Mouse (Mus musculus) right cerebral cortex, postnatal 36 days (tissue): ENCODE measurements around the gene Cop1.
"Not testable (repeated sequence)": the region's sequence is repeated elsewhere in the genome, so short reads cannot be mapped to it uniquely, and the experiment has no call there.

Source experiments
- DNase-seq, 2 experiments: peaks; one replicate each; pipeline ENCODE4 v3.0.0; 2022; ENCODE audit warnings: low spot score in 2 of 2, mixed read lengths in 1 of 2

Cop1 gene

DNA sequence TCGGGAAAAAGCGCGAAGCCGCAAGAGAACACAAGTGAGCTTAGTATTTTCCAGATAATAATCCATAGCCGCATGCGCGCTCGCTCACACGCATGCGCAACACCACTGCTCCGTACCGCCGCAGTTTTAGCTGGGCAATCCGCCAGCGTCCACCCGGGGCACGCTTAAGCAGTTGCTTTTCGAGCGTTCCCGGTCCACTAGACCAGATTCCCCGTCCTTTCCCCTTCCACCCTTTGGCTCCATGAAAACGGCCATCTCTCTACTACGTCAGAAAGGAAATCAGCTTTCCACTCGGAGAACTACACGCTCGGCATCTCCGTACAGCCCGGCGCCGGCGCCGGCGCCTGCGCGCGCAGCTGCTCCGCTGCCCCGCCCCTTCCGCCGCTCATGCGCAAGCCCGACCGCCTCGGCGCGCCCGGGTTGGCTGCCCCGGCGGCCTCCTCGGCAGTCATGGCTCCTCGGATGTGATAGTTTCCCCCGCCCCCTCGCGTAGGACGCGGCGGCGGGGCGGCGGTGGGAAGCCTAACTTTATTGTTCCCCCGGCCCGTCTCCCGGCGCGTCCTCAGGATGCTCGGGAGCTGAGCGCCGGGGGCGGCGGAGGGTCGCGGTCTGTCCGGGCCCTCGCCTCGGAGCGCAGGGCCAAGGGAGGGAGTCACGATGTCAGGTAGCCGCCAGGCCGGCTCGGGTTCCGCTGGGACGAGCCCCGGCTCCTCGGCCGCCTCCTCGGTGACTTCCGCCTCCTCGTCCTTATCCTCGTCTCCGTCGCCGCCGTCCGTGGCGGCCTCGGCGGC lies at the start of gene Cop1:
Gene Cop1 (plus strand): TSS at position 540 of the 791 bp plus-strand sequence.
- DNase-seq = peak; percentile 86 to 87

DNA sequence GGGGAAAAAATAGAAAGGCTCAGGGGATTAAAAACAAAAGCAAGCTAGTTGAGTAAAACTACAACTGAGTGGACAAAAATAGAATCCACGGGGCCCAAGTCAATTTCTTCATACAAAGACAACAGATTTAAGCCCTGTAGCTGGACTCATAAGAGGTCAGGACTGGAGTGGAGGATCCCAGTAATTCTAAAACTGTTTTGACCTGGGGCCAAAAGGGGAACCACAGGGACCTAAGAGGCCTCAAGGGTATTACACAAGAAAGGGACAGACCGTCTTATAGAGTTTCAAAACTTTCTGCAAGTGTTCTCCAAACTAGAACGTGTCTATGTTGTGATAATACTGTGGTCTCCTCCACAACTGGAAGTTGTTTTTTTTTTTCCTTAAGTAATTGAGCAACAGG lies 45.4 kb upstream of the Cop1 start:
- DNase-seq = no peak

DNA sequence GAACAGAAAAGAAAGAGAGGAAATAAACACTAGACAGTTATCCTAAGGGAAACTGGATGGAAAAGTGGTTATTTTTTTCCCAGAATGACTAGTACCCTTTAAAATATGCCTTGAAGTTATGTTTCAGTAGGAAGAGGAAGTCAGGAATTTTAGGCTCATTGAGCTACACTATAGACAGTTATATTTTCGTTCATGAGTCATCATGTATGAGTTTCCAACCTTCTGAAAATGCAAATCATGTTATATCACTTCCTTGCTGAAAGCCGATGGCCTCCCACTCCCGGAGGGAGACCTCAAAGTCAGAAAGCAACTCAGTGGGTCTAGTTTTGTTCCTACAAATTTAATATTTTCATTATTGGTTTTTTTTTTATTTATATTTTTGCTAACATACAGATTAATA lies 33.5 kb upstream of the Cop1 start:
- no peak for DNase-seq

DNA sequence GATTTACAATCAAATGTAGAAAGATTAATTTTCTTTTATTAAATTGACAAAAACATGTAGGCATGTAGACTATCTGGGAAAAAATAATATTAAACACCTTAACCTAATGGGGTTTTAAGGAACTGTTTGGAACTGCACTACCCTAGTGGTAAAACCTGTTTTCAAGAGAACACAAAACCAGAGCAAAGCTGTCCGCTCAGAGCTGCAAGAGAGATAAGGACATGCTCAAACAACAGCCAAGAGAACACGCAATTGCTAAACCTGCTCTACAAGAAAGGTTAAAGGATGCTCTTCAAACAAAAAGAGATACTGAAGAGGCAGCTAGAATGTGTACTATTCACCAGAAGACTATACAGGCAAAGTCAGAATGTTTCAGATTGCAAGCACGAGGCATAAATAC lies 32.5 kb upstream of the Cop1 start:
- no peak for DNase-seq

DNA sequence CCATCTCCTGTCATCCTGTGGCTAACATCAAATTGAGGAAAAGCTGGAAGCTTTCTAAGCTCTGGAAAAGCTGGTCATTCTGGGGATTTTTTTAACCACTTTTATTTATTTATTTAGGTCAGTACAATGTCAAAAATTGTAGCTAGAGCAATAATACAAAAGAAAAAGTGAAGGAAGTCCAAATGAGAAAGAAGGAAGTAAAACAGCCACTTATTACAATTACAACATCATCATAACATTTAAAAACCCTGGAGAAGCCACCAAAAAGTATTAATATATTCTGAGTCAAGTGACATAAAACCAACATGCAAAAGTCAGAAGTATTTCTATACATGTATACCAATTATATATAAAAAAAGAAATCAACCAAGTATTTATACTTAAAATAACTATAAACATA lies 30.9 kb upstream of the Cop1 start:
- DNase-seq = no peak

DNA sequence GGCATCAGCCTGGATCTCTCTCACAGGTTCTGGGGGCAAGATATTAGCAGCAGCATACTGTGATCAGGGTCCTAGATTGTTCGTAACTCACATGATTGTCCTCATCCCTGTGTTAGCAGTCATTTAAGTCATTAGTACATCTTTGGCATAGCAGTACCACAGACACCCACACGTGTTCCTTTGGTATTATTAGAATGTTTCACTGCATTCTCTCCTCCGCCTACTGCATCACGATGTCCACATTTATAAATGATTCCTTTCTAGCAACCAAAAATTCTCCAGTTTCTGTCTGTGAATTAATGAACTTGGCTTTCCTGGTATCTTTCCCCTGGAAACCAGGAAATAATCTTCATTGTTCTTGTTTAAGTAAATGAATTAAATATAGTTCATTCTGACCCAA lies 20.4 kb upstream of the Cop1 start:
- DNase-seq = peak in 1 of 2 experiments; percentile 70

DNA sequence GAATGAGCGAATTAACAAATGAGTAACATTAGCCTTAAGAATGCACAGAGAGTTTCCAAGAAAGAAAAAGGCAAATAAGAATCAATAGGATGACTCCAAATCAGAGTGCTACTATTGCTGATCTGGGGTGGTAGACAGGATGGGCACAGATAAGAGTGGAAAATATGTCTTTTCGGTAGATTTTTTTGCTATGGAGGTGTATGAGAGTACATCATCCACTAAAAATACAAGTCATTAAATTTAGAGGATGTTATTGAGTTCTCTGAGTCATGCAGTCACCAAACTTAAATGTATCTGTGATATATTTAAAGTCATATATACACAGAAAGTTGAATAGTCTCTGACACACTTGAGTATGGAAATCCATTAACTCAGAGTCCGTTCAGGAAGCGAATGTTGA lies 14.7 kb upstream of the Cop1 start:
- no peak for DNase-seq

DNA sequence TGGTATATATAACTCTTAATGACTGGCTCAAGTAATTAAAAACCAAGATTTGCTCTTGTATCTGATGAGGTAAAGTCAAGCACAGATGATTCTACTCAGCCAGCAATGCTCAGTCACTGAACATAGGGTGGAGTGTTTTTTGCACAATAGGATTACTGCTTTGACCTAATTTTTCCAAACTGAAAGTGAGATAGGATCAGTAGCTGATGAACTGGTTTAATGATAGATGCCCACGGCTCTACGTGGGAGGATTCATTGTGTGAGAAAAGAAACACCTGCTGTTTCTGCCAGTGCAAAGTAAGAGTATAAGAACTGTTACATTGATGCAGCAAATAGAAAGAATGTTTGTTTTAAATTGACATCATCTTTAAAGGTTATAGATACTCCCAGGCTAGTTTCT lies 10.1 kb upstream of the Cop1 start:
- DNase-seq = no peak

DNA sequence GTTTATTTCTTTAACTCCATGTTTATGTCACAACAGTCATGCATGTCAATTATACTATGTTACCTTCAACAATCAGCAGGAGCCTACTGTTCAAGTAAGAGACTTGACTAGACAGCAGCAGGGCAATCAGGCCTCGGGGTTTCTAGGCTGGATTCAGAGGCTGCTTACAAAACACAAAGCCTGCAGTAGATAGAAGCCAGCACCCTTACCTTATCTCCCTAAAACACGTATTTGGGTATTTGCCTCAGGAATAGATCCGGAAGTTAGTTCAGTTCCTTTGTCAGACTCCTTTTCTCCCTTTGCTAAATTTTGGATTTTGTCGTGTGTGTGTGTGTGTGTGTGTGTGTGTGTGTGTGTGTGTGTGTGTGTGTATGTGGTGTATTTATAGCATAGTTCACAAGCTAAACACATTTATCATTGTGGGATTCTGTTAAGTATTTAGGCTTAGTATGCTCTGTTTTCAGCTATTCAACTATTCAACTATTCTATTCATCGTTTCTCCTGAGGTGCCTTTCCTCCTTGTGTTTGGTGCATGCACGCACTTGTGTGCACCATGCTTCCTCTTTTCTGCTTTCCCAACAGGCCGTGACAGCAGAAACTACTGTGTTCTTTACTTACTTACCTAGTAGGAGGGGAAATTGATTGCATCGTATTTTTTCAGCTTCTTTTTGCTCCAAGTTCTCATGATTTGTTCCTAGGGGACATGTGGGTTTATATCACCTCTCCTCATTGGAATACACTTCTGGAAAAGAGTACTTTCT lies 6.9 kb upstream of the Cop1 start:
- DNase-seq = no peak

DNA sequence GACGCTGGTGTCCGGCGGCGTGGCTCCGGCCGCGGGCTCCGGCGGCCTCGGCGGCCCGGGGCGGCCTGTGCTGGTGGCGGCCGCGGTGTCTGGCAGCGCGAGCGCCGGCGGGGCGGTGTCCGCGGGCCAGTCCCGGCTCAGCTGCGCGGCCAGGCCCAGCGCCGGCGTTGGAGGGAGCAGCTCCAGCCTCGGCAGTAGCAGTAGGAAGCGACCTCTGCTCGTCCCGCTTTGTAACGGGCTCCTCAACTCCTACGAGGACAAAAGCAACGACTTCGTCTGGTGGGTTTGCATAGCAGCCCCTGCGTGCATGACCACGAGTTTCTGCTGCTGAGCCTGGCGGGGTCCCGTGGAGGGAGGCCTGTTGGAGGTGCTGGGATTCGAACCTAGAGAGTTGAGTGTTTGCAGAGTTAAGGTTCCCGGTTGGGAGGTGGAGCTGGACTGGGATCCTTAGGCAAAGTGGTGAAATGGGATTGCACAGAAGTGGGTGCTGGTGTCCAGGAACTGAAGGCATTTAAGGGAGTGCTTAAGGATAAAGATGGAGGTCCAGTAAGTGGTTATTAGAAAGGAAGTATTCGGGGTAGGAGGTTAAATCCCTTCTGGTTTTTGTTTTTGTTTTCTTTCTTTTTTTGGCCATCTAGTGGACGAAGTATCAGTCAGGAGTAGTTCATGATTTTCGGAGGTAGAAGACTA lies 597 bp downstream of the Cop1 start:
- not testable (repeated sequence) for DNase-seq

DNA sequence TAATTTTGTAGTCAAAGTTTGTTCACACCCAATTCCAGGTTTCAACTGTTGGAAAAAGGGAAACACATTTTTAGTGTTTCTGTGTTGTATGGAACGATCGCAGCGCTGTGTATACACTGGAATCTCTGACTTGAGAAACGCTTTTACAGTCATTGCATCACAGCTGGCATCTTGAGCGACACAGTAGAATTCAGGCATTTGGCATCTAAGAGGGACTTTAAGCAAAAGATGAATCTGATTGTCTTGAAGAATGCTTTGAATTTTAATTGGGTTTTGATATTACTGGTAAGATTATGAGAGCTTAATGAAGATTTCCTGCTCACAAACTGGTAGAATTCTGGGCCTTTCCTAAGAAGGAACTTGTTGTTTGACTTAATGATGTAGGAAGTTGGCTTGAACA lies 1.3 kb downstream of the Cop1 start:
- no peak for DNase-seq

DNA sequence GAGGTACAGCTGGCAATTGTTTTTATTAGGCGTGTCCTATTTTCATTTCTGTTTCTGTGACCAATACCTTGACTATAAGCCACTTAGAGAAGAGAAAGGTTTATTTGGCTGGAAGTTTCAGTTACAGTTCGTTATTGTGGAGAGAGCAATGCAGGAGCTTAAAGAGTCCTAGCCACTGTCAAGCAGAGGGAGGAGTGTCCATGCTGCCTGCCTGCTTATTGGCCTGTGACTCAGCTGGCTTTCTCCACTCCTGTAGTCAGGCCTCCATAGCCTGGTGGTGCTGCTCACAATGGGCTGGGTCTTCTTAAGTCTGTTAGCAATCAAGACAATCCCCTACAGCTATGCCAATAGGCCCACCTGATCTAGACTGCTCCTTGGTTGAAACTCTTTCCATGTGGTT lies 2.4 kb downstream of the Cop1 start:
- no peak for DNase-seq

DNA sequence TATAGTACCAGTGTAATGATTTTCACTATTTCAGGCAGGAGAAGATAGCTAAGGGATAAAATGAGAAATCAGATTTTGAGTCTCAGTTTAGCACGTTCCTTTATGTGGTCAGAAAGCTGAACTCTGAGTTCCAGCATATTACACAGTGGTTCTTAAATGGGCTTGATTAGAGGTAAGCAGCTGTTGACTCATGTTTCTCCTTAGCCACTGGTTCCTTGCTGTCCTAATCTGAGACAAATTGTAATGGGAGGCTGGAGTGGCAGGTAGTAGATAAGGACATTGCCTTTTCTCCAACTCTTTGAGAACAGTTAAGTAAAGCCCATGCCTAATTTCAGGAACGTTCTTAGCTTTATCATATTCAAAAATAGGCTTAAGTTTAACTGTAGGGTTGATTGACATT lies 3.6 kb downstream of the Cop1 start:
- no peak for DNase-seq

DNA sequence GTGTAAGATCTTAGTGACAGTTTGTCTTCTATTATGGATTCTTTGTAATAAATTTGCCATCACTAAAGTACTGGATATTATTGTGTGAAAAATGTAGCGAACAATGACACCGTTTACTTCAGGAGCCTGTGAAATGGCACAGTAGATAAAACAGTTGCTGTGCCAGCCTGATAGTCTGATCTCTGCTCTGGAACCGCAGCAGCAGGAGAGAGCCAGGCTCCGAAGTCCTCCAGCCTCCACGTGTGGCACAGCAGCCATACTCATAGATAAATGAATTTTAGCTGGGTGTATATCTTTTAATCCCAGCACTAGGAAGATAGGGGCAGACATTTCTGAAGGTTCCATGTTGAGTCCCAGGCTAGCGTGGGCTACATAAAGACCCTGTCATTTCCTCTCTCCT lies 6.0 kb downstream of the Cop1 start:
- no peak for DNase-seq

DNA sequence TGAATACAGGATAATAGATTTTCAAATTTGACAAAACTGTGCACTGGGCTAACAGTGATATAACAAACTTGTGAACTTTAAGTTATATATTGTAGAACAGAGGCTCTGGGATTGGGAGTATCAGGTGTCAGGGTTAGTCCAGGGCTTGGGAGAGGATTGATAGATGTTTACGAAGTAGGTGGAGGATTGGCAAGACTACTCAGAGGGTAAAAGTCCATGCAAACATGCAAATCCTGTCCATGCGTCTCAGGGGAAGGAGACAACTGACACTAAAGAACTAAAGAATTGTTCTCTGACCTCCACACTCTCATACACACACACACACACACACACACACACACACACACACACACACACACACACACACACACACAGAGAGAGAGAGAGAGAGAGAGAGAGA lies 18.2 kb downstream of the Cop1 start:
- no peak for DNase-seq

DNA sequence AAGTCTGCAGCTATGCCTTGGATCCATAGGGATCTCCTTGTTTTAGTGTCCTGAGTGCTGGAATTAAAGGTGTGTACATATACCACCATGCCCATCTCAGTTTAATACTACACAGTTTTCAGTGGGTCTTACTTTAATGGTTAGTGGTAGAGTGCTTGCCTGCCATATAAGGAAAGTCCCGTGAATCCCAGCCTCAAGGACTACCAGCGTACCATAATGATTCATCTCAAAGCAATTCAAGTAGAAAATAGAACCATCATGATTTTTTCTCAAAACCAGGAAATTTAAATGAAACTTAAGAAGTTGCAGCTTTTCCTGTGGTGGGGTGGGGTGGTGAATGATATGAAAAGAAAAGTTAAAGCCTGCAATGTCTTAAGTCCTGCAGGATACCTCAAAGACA lies 21.0 kb downstream of the Cop1 start:
- no peak for DNase-seq

DNA sequence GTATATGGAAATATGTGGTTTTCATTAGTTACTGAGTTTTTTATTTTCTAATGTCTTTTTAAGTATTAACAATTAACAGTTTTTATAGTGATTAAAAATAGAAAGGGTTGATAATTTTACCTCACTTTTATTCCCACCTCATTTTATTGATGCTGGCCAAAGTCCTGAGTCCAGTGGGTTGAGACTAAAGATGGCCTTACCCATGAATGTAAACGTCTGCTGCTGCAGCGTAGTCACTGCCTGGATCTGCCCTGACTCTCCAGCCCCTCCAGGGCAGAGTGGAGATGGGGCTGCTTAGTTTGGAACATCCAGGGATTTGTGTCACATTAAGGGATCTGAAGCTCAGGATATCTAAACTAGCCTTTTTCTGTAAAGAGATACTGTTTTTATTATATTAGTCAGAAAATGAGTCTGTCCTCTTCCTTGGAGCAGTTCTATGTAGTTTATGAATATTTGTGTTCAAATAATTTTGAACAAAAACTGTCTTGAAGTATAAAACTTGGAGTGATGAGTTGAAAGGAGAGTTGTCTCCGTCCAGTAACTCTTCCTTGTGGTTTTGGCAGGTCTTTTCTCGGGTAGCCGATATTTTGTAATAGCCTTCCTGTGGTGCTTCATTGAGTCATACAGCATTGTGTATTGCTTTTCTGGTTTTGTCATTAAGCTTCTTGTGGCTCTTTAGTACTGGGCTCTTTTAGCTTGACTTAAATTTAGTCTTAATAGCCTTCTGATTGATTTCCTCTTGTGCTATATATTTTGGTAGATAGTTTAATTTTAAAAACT lies 23.0 kb downstream of the Cop1 start:
- DNase-seq = no peak

DNA sequence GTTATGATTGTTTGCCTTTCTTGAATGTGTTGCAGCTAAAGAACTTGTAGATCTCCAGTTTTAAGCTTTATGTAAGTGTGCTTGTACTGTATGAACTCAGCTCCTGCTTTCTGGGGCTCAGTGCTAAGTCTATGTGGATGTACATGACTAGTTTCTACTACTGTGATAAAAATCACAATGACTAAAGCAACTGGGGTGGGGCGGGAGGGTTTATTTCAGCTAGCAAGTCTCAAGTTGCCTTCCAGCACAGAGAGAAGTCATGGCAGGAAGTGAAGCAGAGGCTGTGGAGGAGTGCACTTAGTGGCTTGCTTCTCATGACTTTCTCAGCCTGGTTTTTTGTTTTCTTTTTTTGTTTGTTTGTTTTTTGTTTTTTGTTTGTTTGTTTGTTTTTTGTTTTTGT lies 24.4 kb downstream of the Cop1 start:
- no peak for DNase-seq

DNA sequence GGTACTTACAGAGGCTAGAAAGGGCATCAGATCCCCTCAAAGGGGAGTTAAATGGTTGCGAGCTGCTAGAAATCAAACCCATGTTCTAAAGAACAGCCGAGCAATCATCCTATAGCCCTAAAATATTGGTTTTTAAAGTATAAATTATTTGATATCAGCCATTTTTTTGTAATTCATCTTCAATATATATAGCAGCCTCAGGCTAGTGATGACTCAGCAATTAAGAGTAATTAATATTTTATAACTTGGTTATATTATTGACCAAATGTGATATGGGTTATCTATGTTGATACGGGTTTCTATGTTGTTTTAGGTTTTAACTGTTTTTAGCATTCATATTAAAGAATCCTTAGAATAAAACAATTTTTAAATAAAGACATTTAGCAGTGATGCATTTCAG lies 31.7 kb downstream of the Cop1 start:
- DNase-seq = no peak

DNA sequence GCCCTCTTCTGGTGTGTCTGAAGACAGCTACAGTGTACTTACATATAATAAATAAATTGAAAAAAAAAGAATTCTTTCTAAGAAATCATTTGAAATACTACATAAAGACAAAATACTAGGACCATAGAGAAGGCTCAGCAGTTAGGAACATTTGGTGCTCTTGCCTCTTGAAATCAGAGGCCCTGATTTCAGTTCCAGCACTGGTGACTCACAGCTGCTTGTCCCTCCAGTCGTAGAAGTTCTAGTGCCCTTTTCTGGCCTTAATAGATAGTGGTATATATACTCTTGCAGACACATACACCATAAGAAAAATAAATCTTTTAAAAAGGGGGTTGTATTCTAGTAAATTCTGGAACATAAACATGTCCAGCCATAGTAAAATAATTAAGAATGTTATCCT lies 48.0 kb downstream of the Cop1 start:
- no peak for DNase-seq

DNA sequence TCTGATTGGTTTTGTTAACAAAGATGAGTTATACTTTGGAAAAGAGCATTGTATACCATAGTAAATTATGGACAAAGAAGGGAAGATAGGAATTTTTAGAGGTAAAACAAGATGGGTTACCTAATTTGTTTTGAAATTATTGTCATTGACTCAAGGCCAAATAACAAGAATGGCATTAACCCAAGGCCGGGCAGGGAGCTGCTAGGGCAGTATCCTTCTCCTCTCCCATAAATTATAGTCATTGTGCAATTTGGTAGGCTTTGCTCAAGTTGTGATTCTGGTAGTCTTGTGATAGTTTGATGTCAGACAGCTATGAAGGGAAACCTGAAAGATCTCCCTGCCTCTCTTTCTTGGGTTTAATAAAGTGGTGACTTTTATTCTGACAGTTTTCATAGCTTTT lies 49.7 kb downstream of the Cop1 start:
- DNase-seq = no peak

DNA sequence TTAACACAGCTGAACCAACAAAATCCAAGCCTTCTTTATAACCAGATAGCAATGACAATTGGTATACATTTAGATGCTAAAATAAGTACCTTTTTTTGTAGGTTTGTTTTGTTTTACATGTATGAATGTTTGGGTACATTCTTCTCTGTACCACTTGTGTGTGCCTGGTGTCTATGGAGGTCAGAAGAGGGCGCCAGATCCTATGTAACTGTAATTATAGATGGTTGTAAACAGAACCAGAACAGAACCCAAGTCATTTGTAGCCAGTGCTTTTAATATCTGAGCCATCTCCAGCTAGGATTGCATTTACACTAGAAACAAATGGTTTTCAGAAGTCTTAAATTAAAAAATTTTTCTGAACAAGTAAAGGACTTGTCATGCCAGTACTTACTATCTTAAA lies 54.7 kb downstream of the Cop1 start:
- no peak for DNase-seq
